ENCODE assay signal across 8 mouse cellular contexts in the genomic region with DNA sequence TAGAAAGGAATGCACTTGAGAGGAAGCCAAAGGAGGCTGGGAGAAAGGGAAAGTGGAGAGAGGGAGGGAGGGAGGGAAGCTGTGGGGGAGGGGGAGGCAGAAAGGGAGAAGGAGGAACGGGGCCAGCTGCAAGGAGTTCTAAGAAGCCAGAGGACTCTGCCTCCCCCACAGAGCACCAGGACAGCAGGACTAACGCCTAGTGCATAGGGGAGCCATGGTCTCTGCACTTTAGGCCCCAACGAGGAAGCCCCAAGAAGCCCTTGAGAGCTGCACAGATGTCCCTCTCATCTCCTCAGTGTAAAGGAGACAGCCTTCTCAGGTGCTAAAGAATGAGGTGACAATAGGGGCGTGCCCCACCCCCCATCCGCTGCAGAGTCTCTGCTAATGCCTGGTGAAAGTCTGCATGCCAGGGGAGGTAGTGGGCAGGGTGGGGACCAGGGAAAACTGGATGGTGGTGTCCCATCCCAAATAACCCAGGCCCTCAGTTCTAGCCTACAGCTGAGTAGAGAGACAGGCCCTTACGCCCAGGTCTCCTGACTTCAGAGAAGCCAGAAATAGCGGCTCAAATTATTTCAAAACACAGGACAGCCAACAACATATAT. TPM values are rescaled to one million over a fixed set of nuclear protein-coding genes. Genes with fewer than 3 reads are reported as not detected.
DNase-seq lines count a peak whose midpoint lies in the region; ATAC-seq lines count a peak whose summit lies in the region.

No protein-coding gene starts in this region.

- H3K36me3 ChIP-seq in forebrain, embryonic 14.5 days (ENCODE audit: control insufficient read depth, insufficient read depth, low read length): no peaks in the 10 kb centered on the region
- H3K36me3 ChIP-seq in limb, embryonic 12.5 days: no peaks in the 10 kb centered on the region

- no peak overlapping the region for H3K9ac ChIP-seq in forebrain, embryonic 14.5 days (ENCODE audit: low read length)
- H3K9ac ChIP-seq in limb, embryonic 12.5 days (replicated peaks): 0 out of 2 replicates have a peak overlapping the region, but pooled peaks have one; percentile 23

- ATAC-seq in forebrain, embryonic 14.5 days: no peak
- no peak for ATAC-seq in limb, embryonic 12.5 days (ENCODE audit: insufficient number of reproducible peaks, insufficient read depth, low FRiP score, low TSS enrichment, low read depth)

- no peaks in the 10 kb centered on the region for H3K9me3 ChIP-seq in forebrain, embryonic 14.5 days (replicated peaks; ENCODE audit: control insufficient read depth, low read length)
- no peaks in the 10 kb centered on the region for H3K9me3 ChIP-seq in limb, embryonic 12.5 days

- DNase-seq in heart, adult 18-20 months: peak; percentile 49 to 51
- no peak for DNase-seq in heart, adult 8-10 months (ENCODE audit: low spot score)
- peak; percentile 84 for DNase-seq in NIH3T3 (ENCODE audit: low read depth)
- peak; percentile 16 for DNase-seq in forebrain, embryonic 14.5 days (ENCODE audit: low spot score)
- DNase-seq in frontal cortex, postnatal 36 days (ENCODE audit: low spot score in 2 of 2): no peak
- DNase-seq in layer of hippocampus, adult 18-20 months (ENCODE audit: low spot score in 2 of 2): no peak
- DNase-seq in c-Kit-positive CD71-positive TER-119-positive erythroid progenitor cells, embryonic 14.5 days (ENCODE audit: low spot score): no peak

- 26% methylated on average over 7 of the region's 7 CpGs for WGBS in forebrain, embryonic 14.5 days
- 23% methylated on average over 7 of the region's 7 CpGs for WGBS in limb, embryonic 12.5 days

- H3K27ac ChIP-seq in forebrain, embryonic 14.5 days (ENCODE audit: low read depth, low read length): no peak overlapping the region
- H3K27ac ChIP-seq in limb, embryonic 12.5 days: peak overlapping the region; percentile 73

- no peaks in the 10 kb centered on the region for H3K27me3 ChIP-seq in forebrain, embryonic 14.5 days (replicated peaks; ENCODE audit: control insufficient read depth, insufficient read depth, low read length)
- H3K27me3 ChIP-seq in limb, embryonic 12.5 days: no peaks in the 10 kb centered on the region

- H3K4me3 ChIP-seq in forebrain, embryonic 14.5 days (ENCODE audit: low read depth, low read length): no peak overlapping the region
- H3K4me3 ChIP-seq in limb, embryonic 12.5 days (replicated peaks): no peak overlapping the region

- no peaks in the 10 kb centered on the region for H3K4me1 ChIP-seq in forebrain, embryonic 14.5 days (ENCODE audit: control insufficient read depth, insufficient read depth, low read length)
- H3K4me1 ChIP-seq in limb, embryonic 12.5 days (replicated peaks): peaks cover 37% of the 10 kb centered on the region

- no peak overlapping the region for H3K4me2 ChIP-seq in forebrain, embryonic 14.5 days (ENCODE audit: low read length)
- peak overlapping the region; percentile 30 for H3K4me2 ChIP-seq in limb, embryonic 12.5 days

RNA-seq across cellular contexts. Expression of a gene that starts 10.4 kb away (rescaled TPM):
- total RNA-seq in heart, adult 18-20 months (2021): 10 to 100 TPM; 11.2 to 13.0 TPM
- 10 to 100 TPM; 14.5 to 23.5 (median 16.9) TPM for total RNA-seq in heart, adult 8-10 months (2022)
- polyA plus RNA-seq in forebrain, embryonic 14.5 days (2014; fragmentation: Nextera tagmentation; extraction: Ambion mirVana): 3.7 and 3.9 TPM in 2 replicates
- polyA plus RNA-seq in limb, embryonic 12.5 days (2016; fragmentation: Nextera tagmentation; extraction: Ambion mirVana): 23.9 and 27.0 TPM in 2 replicates
- 1 to 10 TPM in 1 of 2 experiments, under 1 TPM in 1; 0.79 to 1.2 TPM for total RNA-seq in layer of hippocampus, adult 18-20 months (2021)

Comparison
In these comparisons a context has a peak if more than half of its experiments do, and no peak if none do; other contexts are left out.
1. DNase-seq: peak in heart, adult 18-20 months (2 of 2), NIH3T3 (single experiment) and forebrain, embryonic 14.5 days (single experiment); none in heart, adult 8-10 months (single experiment), frontal cortex, postnatal 36 days (0 of 2), layer of hippocampus, adult 18-20 months (0 of 2) and c-Kit-positive CD71-positive TER-119-positive erythroid progenitor cells, embryonic 14.5 days (single experiment).
2. RNA of a gene that starts 10.4 kb away (total RNA-seq): 14.5 to 23.5 TPM in heart, adult 8-10 months and 11.2 to 13.0 TPM in heart, adult 18-20 months; 0.79 to 1.2 TPM in layer of hippocampus, adult 18-20 months; every median in the first group is over 4 times any median in the second.